Mouse (Mus musculus): ENCODE measurements at regions not wholly inside any gene's neighbourhood (a gene's known extent, or its start where the extent isn't known, plus 50 kb on each side); places are given as distances from the start of the nearest gene placed in this dataset.

DNA sequence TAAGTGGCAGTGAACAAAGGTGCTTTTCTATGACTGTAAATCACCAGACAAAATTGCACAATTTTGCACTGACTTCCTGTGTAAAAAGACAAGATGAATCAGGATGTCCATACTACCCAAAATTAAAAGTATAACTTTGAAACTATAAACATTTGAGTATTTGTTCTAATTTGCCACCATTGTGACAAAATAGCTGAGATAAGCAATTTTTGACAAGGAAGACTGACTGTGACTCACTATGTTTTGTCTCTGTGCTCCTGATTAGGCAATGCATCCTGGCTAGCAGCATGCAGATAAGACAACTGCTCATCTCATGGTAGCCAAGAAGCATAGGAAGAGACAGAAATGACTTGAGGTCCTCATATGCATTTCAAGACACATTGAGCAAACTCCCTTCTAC, 577.7 kb upstream of the Adgra3 start:
- Histone ChIP-seq H3K27me3 (replicated peaks; ENCODE audit: insufficient read depth, low read length) (no peaks in the 10 kb centered on the region), H3K27ac (ENCODE audit: low read length) (no peak overlapping the region), H3K4me3 (ENCODE audit: low read depth, low read length) (no peak overlapping the region), H3K9me3 (ENCODE audit: low read length) (no peaks in the 10 kb centered on the region), H3K4me2 (replicated peaks; ENCODE audit: low read depth, low read length) (no peak overlapping the region), H3K36me3 (ENCODE audit: insufficient read depth, low read length) (no peaks in the 10 kb centered on the region), H3K9ac (replicated peaks; ENCODE audit: low read depth) (no peak overlapping the region), H3K4me1 (ENCODE audit: insufficient read depth, low read depth, low read length) (no peaks in the 10 kb centered on the region)
- TF ChIP-seq CTCF (IDR thresholded peaks at IDR 0.05), result no peak
- TF ChIP-seq EP300 (IDR thresholded peaks at IDR 0.05), result no peak
- no peak for ATAC-seq
- DNase-seq (ENCODE audit: low spot score), result no peak

DNA sequence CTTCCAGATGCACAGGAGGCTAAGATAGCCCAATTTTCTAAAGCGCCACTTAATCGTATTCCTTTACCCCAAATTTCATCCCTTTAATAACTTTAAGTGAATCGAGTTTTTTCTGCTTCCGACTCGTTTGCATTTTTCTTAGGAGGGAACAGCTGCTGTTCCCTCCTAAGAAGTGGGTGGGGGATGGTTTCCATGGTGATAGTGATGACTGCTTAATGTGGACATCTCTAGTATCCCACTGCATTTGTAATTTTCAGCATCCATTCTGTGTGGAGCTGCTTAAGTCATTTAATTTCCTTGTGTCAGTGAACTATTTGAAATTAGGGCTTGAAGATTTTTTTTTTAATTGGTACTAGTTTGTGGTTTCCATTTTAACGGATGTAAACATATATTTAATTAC, 567.8 kb upstream of the Adgra3 start:
- H3K4me2 ChIP-seq (replicated peaks; ENCODE audit: low read depth, low read length), result no peak overlapping the region
- no peak overlapping the region for H3K27ac ChIP-seq (ENCODE audit: low read length)
- ATAC-seq, result no peak
- TF ChIP-seq CTCF (IDR thresholded peaks at IDR 0.05) (no peak), EP300 (IDR thresholded peaks at IDR 0.05) (no peak)
- H3K27me3 ChIP-seq (replicated peaks; ENCODE audit: insufficient read depth, low read length), result no peaks in the 10 kb centered on the region
- no peaks in the 10 kb centered on the region for H3K4me1 ChIP-seq (ENCODE audit: insufficient read depth, low read depth, low read length)
- WGBS, result 75% methylated on average over 6 of the region's 6 CpGs
- H3K36me3 ChIP-seq (ENCODE audit: insufficient read depth, low read length), result no peaks in the 10 kb centered on the region
- no peak overlapping the region for H3K4me3 ChIP-seq (ENCODE audit: low read depth, low read length)
- no peak overlapping the region for H3K9ac ChIP-seq (replicated peaks; ENCODE audit: low read depth)
- DNase-seq (ENCODE audit: low spot score), result no peak
- H3K9me3 ChIP-seq (ENCODE audit: low read length), result no peaks in the 10 kb centered on the region

- TF ChIP-seq CTCF (IDR thresholded peaks at IDR 0.05), result no peak
- TF ChIP-seq EP300 (IDR thresholded peaks at IDR 0.05), result no peak
These were observed 565.4 kb upstream of the Adgra3 start for GRCm38 (mm10) chr5:50624206-50624605.

More at GRCm38 (mm10) chr5:50624206-50624605, 565.4 kb upstream of the Adgra3 start:
- H3K9ac ChIP-seq (replicated peaks; ENCODE audit: low read depth), result no peak overlapping the region
- no peaks in the 10 kb centered on the region for H3K9me3 ChIP-seq (ENCODE audit: low read length)
- no peak overlapping the region for H3K4me2 ChIP-seq (replicated peaks; ENCODE audit: low read depth, low read length)
- H3K4me3 ChIP-seq (ENCODE audit: low read depth, low read length), result no peak overlapping the region
- no peaks in the 10 kb centered on the region for H3K27me3 ChIP-seq (replicated peaks; ENCODE audit: insufficient read depth, low read length)
- ATAC-seq (no peak), DNase-seq (ENCODE audit: low spot score) (no peak)
- H3K4me1 ChIP-seq (ENCODE audit: insufficient read depth, low read depth, low read length), result no peaks in the 10 kb centered on the region
- H3K36me3 ChIP-seq (ENCODE audit: insufficient read depth, low read length), result no peaks in the 10 kb centered on the region
- H3K27ac ChIP-seq (ENCODE audit: low read length), result no peak overlapping the region
